Mouse (Mus musculus) cerebellum, adult (tissue): Measurements from ENCODE around the gene Gpld1.

ENCODE experiments used
- ATAC-seq: cut with Nextera tagmentation; 2 replicates; pipeline ENCODE4 v1.9.2; 2017; ENCODE audit warnings: mild to moderate bottlenecking, moderate library complexity, mixed read lengths; ENCODE audit not compliant: insufficient number of reproducible peaks, low FRiP score, low TSS enrichment

Gene Gpld1

DNA sequence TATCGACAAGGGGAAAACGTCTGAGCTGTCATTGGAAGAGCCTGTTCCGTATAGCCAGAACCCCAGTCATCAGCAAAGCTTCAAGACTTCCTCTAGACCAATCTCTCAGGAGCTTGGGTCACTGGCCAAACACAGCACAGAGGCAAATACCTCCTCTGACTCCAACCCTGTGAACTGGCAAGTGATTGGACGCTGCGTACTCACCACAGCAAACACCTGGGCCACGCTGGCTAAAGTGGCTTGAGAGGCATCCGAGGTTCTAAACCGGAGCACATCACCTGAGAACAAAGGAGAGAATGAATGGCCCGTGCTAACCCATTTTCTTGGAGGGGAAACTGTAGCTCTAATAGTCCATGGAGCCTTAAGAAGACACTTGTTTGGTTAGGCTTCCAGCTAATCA is 75.4 kb downstream of the Gpld1 start:
- ATAC-seq, result no peak

DNA sequence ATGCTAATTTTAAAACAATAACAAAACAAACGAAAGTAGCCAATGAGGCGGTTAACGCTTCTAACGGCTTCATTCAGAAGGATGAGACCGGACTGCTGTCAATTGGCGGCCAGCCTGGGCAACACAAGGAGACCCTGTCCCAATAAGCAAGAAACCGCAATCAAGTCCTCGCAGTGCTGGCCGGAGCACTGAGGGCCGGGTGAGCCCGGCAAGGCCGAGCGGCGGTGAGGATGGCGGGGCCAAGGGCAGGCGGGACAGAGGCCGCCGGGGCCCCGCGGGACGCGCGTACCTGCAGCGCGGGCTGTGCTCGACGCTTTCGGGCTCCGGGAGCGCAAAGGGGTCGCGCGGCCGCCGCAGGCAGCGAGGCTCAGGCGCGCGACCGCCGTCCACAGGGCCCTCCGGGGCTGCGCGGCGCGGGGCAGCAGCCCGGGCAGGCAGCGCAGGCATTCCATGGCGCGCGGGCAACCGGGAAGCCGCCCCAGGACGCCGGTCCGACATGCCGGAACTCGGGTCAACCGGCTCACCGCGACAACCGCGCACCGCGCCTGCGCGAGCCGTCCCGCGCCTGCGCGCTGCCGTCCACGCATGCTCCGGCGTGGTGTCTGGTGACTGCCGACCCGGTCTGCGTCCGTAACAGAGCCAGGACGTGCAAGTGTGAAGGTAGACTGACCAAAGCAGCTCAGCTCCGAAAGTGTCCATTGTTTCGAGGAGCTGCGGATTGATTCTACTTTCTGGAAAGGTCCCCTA is 77.0 kb downstream of the Gpld1 start, which contains the start of gene Mrs2:
Gene Mrs2, minus strand, starts transcription at position 587 of the 747 bp plus-strand sequence.
- peak; percentile 92 for ATAC-seq

DNA sequence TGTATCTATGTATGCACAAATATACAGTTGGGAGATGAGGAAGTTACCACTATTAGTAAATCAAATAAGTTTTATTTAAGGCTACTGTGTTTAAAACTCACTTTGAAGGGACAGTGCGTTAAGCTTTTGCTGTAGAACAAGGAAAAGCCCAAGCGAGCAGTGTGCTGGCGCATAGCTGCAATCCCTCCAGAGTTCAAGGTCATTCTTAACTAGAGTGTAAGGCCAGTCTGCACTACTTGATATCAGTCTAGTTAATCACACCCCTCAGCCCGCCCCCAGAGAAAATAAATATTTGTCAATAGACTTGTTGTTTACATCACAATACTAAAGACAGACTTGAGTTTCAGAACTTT is 77.6 kb downstream of the Gpld1 start:
- no peak for ATAC-seq

- ATAC-seq, result no peak
These were observed 79.4 kb downstream of the Gpld1 start for GRCm38 (mm10) chr13:25022386-25022785.

- ATAC-seq, result no peak
These were observed 80.2 kb downstream of the Gpld1 start for GRCm38 (mm10) chr13:25023129-25023528.

GRCm38 (mm10) chr13:25024655-25025054 is 81.7 kb downstream of the Gpld1 start:
- ATAC-seq, result no peak

DNA sequence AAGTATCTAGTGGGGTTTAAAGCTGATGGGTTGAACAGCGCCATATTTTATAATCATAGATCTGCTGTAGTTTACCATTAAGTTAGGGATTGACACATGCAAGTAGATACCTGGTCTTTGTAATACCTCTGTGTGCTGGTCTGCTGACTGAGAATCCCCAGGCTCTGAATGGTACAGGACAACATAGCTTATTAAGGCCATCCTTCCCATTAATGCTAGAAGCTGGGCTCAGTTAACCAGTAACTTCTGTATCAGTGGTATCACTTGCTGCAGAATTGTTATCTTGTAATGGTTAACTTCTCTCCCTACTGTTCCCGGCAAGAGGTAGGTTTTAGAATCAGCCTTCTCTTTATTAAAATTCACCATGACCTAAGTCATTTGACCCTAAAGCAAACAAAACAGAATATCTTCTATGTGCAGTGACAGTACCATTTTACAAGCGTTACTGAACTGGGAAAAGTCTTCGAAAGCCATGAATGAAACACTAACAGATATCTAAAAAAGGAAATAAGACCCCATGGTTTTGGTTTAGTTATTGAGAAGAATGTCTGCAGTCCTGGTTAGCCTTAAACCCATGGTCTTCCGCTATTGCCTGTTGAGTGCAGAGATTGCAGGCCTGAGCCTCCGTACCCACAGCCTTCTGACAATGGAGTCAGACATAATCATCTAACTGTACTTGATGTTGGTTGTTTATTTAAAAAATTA is 83.6 kb downstream of the Gpld1 start:
- ATAC-seq, result no peak

DNA sequence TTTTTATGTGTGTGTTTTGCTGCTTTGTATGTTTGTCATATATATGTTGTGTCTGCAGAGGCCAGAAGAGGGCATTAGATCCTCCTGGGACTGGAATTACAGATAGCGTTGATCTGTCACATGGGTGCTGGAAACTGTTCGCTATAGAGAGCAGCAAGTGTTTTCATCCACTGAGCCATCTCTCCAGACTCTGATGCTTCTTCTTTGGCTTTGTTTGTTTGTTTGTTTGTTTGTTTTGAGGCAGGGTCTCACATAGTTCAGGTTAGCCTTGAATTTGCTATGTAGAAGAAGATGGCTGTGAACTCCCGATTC is 84.1 kb downstream of the Gpld1 start:
- ATAC-seq, result no peak

DNA sequence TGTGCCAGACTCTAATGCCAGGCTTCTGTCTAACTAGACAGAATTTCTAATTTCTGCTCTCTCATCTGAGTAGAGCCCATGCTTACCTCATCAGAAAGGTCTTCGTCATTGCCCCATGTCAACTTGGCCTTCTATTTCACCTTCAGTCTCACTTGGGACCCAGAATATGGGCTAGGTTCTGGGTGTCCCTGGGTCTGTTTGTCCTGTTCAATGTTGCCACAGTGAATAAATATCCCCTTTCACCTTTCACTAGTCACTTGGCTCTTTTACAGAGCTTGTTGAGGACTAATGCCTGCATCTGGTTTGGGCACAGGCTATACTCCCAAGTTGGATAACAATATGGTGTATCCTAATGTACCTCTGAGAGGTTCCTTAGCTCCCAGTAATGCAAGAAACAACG is 96.5 kb downstream of the Gpld1 start:
- ATAC-seq, result no peak
